Mouse (Mus musculus): Measurements from ENCODE around the gene Plcl1. TPM values are rescaled to one million over a fixed set of nuclear protein-coding genes. Genes with fewer than 3 reads are reported as not detected.

The Plcl1 gene
- polyA plus RNA-seq, 1 experiment = 0.89 TPM

DNA sequence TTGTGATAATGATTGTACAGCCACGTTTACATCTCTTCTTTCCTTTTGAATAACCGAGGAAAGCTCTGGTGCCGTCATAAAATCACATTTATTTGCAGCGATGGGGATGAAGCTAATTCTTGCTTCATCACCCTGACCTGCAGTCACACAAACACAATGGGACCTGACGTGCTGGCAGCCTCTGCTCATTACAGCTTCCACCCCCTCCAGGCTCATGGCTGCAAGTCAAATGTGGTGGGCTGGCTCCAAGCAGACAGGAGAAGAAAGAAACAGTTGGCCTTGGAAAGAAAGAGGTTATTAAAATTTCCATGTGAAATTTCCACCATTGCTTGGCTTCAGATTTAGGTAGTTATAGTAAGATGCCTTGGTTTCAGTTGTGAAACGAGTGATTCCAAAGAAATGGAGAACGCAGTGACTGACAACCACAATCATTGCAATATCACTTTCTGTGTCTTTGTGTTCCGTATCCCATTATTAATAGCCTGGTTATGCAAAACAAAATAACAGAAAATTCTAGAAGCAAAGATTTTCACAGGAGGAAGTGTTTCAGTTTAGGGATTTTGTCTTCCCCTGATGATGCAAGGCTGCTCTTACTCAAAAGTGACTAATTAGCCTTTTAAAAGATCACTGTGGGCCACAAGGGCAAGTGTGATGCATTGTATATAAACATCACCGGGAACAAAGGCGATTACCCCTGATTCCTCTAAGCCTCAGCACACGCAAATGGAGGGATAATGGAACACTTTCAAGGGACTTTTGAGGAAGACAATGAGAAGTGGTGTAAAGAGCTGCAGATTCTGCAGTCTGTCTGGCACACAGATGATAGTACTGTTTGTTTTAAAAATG lies 260.3 kb downstream of the Plcl1 start:
- H3K79me2 ChIP-seq (ENCODE audit: control insufficient read depth, insufficient read depth) = no peaks in the 10 kb centered on the region
- TF ChIP-seq USF1 (IDR thresholded peaks at IDR 0.05; ENCODE audit: low read depth) (no peak), MYOD1 (IDR thresholded peaks at IDR 0.05; ENCODE audit: control insufficient read depth, insufficient read length, low read depth) (no peak), CEBPB (IDR thresholded peaks at IDR 0.05; ENCODE audit: low read depth) (no peak), FOSL1 (IDR thresholded peaks at IDR 0.05; ENCODE audit: insufficient read depth, low read length, poor library complexity, severe bottlenecking) (no peak), CTCF (IDR thresholded peaks at IDR 0.05; ENCODE audit: control insufficient read depth, insufficient read depth, insufficient read length) (no peak)
- no peaks in the 10 kb centered on the region for H3K79me3 ChIP-seq (ENCODE audit: low read depth)
- no peak overlapping the region for H3K4me3 ChIP-seq (ENCODE audit: insufficient read depth, poor library complexity, severe bottlenecking)
- no peaks in the 10 kb centered on the region for H3K36me3 ChIP-seq (ENCODE audit: control insufficient read depth, insufficient read depth)
- no peaks in the 10 kb centered on the region for H3K27me3 ChIP-seq (ENCODE audit: control insufficient read depth, insufficient read depth, insufficient read length)
- no peak overlapping the region for H3ac ChIP-seq (ENCODE audit: control insufficient read depth, insufficient read length, low read depth)

DNA sequence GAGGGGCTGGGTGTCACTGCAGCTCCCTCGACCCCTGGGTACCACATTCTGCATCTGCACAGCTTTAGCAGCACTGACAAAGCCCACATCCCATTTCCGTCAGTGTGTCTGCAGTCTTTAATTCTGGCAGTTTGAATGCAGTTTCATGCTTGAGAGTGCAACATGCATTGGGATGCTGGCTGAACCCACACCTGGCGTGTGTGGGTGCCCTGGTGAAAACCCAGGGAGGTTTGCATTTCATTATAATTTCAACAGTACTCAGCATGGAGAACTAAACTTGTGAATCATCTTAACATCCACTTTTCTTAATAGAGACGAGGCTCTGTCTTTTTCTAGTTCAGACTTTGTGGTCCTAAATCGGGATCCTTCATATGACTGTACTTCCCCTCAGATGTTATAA lies 261.1 kb downstream of the Plcl1 start:
- TF ChIP-seq CTCF (IDR thresholded peaks at IDR 0.05; ENCODE audit: control insufficient read depth, insufficient read depth, insufficient read length) = no peak
- TF ChIP-seq CEBPB (IDR thresholded peaks at IDR 0.05; ENCODE audit: low read depth) = no peak
- TF ChIP-seq FOSL1 (IDR thresholded peaks at IDR 0.05; ENCODE audit: insufficient read depth, low read length, poor library complexity, severe bottlenecking) = no peak
- no peak for TF ChIP-seq MYOG (IDR thresholded peaks at IDR 0.05; ENCODE audit: control insufficient read depth, extremely low read depth, insufficient read length)
- no peak for TF ChIP-seq MYOD1 (IDR thresholded peaks at IDR 0.05; ENCODE audit: control insufficient read depth, insufficient read length, low read depth)
- no peak for TF ChIP-seq USF1 (IDR thresholded peaks at IDR 0.05; ENCODE audit: low read depth)
- no peak for TF ChIP-seq MAX (IDR thresholded peaks at IDR 0.05)
- H3K79me2 ChIP-seq (ENCODE audit: control insufficient read depth, insufficient read depth) = no peaks in the 10 kb centered on the region
- H3K36me3 ChIP-seq (ENCODE audit: control insufficient read depth, insufficient read depth) = no peaks in the 10 kb centered on the region
- H3K27me3 ChIP-seq (ENCODE audit: control insufficient read depth, insufficient read depth, insufficient read length) = no peaks in the 10 kb centered on the region
- no peak overlapping the region for H3K4me3 ChIP-seq (ENCODE audit: insufficient read depth, poor library complexity, severe bottlenecking)
- no peaks in the 10 kb centered on the region for H3K79me3 ChIP-seq (ENCODE audit: low read depth)
- no peak overlapping the region for H3ac ChIP-seq (ENCODE audit: control insufficient read depth, insufficient read length, low read depth)

DNA sequence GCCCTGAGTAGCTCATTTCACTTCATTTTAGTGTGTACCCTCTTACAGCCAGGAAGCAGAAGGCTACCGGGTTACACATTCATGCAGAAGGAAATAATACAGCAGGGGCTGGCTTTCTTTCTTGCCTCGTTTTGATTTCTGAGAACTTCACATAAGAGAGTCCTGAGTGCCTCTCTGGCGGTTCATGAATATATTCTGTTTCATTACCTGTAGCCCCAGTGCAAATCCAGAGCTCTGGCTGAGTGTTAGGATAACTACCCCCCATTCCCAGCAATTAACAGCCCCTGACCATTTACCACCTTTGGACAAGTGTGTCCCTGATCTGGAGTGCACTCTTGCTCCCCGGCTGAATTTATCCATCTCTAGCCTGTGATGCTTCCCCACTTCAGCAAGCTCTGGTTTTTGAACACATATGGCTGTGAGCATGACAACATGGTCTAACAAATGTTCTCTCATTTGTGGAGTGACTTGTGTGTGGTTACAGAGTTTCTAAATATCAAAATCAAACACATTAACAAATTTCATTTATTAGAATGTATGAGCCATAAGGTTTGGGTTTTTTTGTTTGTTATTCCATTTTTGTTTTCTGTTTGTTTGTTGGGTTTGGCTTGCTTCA lies 263.0 kb downstream of the Plcl1 start:
- Histone ChIP-seq H3K4me3 (ENCODE audit: insufficient read depth, poor library complexity, severe bottlenecking) (no peak overlapping the region), H3K79me3 (ENCODE audit: low read depth) (no peaks in the 10 kb centered on the region), H3K27me3 (ENCODE audit: control insufficient read depth, insufficient read depth, insufficient read length) (no peaks in the 10 kb centered on the region), H3ac (ENCODE audit: control insufficient read depth, insufficient read length, low read depth) (no peak overlapping the region), H3K79me2 (ENCODE audit: control insufficient read depth, insufficient read depth) (no peaks in the 10 kb centered on the region), H3K36me3 (ENCODE audit: control insufficient read depth, insufficient read depth) (no peaks in the 10 kb centered on the region)
- TF ChIP-seq USF1 (IDR thresholded peaks at IDR 0.05; ENCODE audit: low read depth) = no peak
- TF ChIP-seq MYOD1 (IDR thresholded peaks at IDR 0.05; ENCODE audit: control insufficient read depth, insufficient read length, low read depth) = no peak
- TF ChIP-seq MAX (IDR thresholded peaks at IDR 0.05) = no peak
- TF ChIP-seq MYOG (IDR thresholded peaks at IDR 0.05; ENCODE audit: control insufficient read depth, extremely low read depth, insufficient read length) = no peak
- TF ChIP-seq CEBPB (IDR thresholded peaks at IDR 0.05; ENCODE audit: low read depth) = no peak

DNA sequence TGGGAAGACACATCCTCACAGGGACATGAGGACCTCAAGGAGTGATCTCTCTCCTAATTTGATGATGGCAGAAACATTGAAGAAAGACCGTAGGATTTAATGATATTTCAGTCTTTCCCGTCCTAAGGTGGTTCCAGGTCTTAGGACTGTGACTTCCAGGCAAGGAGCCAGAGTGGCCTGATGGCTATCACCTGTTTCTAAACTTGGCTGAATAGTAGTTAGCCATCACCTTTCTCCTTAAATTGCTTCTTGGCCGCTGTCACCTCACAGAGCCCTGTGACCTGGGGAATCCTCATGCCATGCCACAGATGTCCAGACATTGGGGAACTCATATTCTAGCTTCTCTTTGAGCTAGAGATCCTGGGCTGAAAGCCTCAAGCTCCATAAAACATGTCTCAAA lies 277.0 kb downstream of the Plcl1 start:
- Histone ChIP-seq H3K4me3 (ENCODE audit: insufficient read depth, poor library complexity, severe bottlenecking) (no peak overlapping the region), H3K79me3 (ENCODE audit: low read depth) (no peaks in the 10 kb centered on the region), H3K27me3 (ENCODE audit: control insufficient read depth, insufficient read depth, insufficient read length) (no peaks in the 10 kb centered on the region), H3K36me3 (ENCODE audit: control insufficient read depth, insufficient read depth) (no peaks in the 10 kb centered on the region), H3K79me2 (ENCODE audit: control insufficient read depth, insufficient read depth) (no peaks in the 10 kb centered on the region), H3ac (ENCODE audit: control insufficient read depth, insufficient read length, low read depth) (no peak overlapping the region)
- TF ChIP-seq USF1 (IDR thresholded peaks at IDR 0.05; ENCODE audit: low read depth) (no peak), CEBPB (IDR thresholded peaks at IDR 0.05; ENCODE audit: low read depth) (no peak), MYOD1 (IDR thresholded peaks at IDR 0.05; ENCODE audit: control insufficient read depth, insufficient read length, low read depth) (no peak), MYOG (IDR thresholded peaks at IDR 0.05; ENCODE audit: control insufficient read depth, extremely low read depth, insufficient read length) (no peak), CTCF (IDR thresholded peaks at IDR 0.05; ENCODE audit: control insufficient read depth, insufficient read depth, insufficient read length) (no peak), MAX (IDR thresholded peaks at IDR 0.05) (no peak), FOSL1 (IDR thresholded peaks at IDR 0.05; ENCODE audit: insufficient read depth, low read length, poor library complexity, severe bottlenecking) (no peak)

DNA sequence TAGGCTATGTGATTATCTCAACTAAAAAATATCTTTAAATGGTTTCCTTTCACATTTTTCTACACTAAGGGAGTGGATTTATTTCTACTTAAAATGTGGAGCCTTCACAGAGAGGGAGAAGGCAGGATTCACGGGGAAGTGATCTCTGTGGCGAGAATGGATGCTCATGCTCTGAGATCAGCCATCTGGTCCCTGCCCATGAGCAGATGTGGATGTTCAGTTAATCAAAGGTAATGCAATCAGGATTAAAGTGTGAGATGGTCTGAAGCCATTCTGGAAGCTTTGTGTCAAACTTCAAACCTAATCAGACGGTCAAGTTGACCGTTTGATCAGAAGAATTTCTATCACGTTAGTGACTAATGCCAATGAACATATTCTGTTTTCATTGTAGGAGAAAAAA lies 280.5 kb downstream of the Plcl1 start:
- TF ChIP-seq MYOD1 (IDR thresholded peaks at IDR 0.05; ENCODE audit: control insufficient read depth, insufficient read length, low read depth) (no peak), FOSL1 (IDR thresholded peaks at IDR 0.05; ENCODE audit: insufficient read depth, low read length, poor library complexity, severe bottlenecking) (no peak), CTCF (IDR thresholded peaks at IDR 0.05; ENCODE audit: control insufficient read depth, insufficient read depth, insufficient read length) (no peak), MYOG (IDR thresholded peaks at IDR 0.05; ENCODE audit: control insufficient read depth, extremely low read depth, insufficient read length) (no peak), MAX (IDR thresholded peaks at IDR 0.05) (no peak), USF1 (IDR thresholded peaks at IDR 0.05; ENCODE audit: low read depth) (no peak), CEBPB (IDR thresholded peaks at IDR 0.05; ENCODE audit: low read depth) (no peak)
- Histone ChIP-seq H3K79me3 (ENCODE audit: low read depth) (no peaks in the 10 kb centered on the region), H3K4me3 (ENCODE audit: insufficient read depth, poor library complexity, severe bottlenecking) (no peak overlapping the region), H3K79me2 (ENCODE audit: control insufficient read depth, insufficient read depth) (no peaks in the 10 kb centered on the region), H3K27me3 (ENCODE audit: control insufficient read depth, insufficient read depth, insufficient read length) (no peaks in the 10 kb centered on the region), H3ac (ENCODE audit: control insufficient read depth, insufficient read length, low read depth) (no peak overlapping the region), H3K36me3 (ENCODE audit: control insufficient read depth, insufficient read depth) (no peaks in the 10 kb centered on the region)
